Mouse (Mus musculus) cerebellum, adult 18-20 months (tissue): ENCODE results near the gene Secisbp2l.
A peak's percentile ranks its signal among the peaks of the same experiment; 100 is the strongest.

Source experiments
- DNase-seq, 2 experiments: peaks; one replicate each; pipeline ENCODE4 v3.0.0; 2021

The Secisbp2l gene

DNA sequence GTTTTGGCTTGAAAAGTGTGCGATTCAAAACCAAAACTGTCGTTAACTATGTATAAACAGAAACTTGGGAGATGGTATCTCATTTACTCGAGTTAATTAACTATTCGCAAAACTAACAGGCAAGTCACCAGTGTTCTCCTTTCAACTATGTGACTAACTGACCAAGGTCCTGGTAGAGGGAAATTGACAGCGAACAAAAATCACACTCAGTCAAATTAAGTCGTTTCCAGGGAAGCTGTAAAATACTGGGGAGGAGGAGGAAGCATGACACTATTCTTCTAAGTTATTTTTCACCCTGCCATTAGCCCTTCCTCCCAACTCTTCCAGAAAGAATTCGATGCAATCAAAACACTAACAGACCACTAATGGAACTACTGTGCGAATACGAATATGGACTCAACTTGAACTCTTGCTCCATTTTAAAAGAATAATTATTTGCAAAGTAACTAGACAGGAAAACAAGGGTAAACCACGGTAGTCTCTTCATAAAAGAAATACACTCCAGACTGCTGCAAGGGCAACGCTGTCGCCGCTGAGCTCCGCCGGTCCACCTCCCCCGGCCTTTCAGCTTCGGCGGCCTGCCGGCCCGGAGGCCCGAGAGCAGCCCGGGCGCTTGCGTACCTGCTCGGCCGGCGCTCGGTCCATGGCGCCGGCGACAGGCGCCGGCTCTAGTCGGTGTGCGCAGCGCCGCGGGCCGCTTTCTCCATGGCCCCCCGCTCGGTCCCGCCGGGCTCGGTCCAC is 522 bp downstream of the Secisbp2l start:
- DNase-seq: peak in 1 of 2 experiments; percentile 11

DNA sequence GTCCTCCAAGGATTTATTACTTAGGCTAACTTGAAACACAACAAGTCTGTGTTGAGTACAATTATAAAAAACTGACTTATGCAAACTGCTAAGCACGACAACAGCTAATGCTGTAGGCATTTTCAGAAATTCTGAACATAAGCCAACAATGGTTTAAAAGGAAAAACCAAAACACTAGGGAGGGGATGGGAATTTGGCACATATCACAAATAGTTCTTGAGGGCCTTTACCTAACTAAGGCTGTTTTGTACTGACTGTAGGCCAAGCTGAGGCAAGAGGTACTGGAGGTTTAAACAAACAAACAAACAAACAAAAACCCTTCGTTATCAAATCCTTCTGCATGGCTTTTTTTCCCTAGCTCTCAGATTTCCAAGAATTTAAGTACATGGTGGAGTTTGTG is 1.7 kb downstream of the Secisbp2l start:
- DNase-seq: no peak

DNA sequence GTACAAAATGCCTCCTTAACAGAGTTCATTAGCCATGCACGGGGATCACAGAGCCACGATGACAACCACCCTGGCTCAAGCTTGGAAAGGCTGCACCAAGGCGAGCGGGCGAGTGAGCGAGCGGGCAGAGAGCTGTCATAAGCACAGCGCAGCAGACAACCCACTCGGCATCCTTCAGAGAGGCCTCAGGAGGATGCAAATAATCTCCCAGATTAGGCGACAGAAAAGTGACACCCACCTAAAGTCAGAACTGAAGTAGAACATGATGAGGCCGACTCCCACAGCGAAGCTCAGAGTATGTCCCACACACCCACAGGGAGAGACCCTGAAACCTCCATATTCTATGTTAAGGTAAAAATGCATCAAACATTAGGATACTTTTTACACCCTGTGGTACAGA is 4.3 kb downstream of the Secisbp2l start:
- DNase-seq: no peak

DNA sequence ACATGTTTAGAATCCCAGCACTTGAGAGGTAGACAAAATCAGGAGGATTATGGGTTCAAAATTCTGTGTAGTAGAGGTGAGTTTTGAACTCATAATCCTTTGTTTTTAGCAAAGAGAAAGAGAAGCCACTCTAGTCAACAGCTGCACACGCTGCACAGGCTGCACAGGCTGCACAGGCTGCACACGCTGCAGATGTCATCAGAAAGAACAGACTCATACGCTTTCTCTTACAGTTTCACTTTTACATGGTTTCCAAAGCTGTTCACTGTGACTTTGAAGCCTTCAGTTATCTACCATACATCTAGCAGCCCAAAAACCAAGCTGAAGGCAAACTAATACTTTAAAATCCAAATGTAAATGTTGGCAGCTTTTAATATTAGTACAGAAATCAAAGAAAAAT is 5.7 kb downstream of the Secisbp2l start:
- no peak for DNase-seq

DNA sequence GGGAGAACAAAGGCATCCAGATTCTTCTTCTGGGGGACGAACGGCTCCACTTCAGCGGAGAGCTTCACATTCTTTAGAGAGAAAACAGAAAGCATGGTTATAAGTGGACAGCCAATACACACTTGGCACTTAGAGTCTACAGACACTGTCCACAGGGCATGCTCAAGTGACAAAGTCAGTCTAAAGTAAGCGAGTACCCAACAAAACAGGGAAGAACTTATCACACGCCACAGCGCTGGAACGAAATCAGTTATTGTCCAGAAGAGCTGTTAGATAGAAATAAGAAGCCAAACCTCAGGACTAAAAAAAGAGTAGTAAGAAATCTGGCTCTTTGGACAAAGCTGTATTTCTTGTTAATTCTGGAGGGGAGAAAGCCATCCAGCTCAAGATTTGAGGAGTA is 7.0 kb downstream of the Secisbp2l start:
- DNase-seq: no peak

DNA sequence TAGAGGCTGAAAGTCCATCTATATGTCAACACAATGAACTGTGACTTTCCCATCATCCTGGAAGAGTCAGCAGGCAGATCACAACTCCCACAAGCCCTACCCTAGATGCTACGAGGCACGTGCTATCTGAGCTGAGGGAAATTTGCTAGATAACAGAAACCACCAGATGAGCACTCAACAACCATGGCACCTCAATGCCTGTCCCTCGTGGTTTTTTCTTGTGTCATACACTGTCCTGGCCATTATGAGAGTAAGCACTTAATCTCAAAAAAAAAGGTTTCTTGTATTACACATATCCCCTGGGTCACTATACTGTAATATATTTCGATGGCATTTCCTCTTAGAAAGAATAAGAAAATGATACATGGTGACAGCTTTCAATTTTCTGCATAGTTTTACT is 7.8 kb downstream of the Secisbp2l start:
- DNase-seq: no peak

DNA sequence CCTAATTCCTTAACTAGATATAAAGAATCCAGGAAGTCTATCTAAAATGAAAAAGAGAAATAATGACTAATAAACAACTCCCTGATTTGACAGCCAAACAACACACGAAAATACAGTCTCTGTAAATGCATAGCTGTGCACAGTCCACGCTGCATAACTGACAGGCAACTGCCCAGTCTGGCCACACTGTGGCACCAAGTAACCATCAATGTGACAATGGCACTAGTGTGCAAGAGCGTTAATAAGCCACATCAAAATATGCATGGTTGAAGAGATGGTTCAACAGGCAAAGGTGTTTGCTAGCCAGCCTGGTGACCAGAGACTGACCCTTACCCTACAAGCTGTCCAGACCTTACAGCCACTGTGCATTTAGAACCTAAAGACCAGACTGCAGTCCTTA is 17.6 kb downstream of the Secisbp2l start:
- DNase-seq: peak; percentile 13 to 18

DNA sequence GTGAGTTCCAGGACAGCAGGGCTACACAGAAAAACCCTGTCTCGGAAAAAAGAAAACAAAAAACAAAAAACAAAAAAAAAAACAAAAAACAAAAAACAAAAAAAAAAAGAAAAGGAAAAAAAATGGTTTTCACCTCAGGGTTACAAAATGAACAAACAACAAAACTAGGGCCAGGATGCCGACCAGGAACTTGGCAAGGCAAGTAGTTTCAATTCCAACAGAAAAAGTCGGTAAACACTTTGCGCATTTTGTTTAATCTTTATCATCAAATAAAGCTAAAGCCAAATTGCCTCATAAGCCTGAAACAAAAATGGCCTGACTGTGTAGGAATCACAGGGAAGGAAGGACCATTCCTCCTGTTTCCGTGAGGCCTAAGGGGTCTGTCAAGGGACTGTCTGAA is 18.1 kb downstream of the Secisbp2l start:
- no peak for DNase-seq

DNA sequence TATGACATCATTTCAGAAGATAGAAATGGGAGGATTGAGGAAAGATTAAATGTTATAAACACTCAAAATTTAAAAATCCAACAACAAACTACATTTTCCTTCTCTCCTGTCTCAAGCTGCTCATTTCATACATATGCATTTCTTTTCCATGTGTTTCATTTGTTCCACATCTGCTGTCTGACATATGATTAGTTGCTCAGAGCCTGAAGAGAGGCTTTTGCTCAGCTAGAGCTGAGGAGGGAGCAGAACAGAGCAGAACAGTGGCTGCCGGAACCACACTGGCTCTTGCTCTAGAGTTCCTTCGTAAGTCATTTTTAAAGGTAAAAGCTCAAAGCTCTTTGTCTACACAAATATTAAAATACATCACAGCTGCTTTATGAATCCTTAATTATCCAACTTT is 33.3 kb downstream of the Secisbp2l start:
- DNase-seq: no peak

DNA sequence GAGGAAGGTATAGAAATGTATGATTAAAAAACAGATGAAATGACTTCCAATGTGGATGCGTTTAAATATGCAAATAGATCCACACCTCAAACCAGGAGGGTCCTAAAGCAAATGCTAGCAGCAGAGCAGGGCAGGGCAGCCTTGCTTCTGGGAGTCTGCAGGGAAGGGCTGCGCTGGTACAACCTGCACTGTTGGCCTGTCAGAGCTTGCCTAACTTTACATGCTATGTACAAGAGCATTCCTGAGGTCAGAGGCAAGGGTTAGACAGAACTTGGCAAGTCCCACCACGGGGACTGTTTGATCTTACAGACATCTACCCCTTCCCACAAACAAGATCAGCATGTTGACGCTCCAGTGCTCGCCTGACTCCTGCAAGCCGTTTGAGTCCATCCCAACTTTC is 43.3 kb downstream of the Secisbp2l start:
- DNase-seq: no peak

DNA sequence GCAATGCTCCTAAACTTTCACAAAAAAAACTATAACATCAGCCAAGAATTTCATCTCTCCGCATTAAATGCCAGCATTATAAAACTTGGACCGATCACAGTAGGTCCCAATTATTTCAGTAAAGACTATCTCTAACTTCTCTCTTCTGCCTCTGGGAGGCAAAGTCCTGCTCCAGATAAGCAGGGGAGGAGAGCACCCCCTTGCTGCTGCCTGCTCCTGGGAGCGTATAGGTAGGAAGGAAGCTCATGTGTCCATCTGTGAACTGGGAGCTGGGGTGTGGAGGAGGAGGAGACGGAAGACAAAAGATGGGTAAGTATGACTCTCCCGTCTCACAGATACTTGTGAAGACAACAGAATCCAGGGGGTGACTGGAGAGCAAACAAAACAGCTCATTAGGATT is 44.0 kb downstream of the Secisbp2l start:
- no peak for DNase-seq

DNA sequence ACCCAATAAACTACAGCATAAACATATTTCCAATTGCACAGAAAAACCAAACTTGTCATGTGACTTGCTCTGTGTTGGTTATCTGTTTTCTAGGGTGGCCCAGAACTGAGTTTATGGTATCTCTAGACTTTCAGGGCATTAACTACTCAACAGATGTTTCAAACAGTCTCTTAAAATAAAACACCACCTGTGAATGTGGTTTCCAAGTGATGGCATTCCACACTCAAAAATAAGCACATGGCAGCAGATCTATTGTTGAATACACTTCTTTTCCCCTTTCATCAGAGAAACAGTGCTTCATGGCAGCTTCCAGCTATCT is 46.7 kb downstream of the Secisbp2l start:
- no peak for DNase-seq

DNA sequence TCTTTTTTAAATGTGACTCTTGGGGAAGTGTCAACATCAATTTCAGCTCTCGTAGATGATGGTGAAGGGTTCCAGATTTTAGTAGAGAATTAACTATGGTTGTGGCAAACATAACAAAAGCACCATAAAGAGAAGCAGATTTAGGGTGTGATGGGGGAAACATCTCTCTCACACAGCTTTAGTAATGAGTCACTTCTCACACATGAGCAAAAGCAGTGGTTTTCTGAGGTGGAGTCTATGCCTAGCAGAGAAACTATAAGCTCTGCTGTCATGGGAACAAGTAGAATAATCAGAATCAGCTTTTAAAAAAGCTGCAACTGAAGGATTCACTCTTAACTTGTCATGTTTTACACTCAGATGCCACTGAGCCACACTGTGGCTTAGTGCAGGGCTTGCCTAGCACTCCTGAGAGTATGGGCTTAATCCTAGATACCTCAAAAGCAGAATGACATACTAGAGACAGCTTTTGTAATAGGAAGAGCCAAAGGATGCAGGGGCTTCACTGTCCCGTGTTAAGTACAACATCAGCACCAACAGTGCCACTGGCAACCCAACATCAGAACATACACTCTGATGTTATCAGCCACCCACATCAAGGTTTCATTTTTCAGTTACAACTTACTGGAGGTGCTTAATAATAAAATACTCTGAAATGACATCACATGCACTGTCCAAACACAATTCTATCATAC is 47.2 kb downstream of the Secisbp2l start:
- no peak for DNase-seq

DNA sequence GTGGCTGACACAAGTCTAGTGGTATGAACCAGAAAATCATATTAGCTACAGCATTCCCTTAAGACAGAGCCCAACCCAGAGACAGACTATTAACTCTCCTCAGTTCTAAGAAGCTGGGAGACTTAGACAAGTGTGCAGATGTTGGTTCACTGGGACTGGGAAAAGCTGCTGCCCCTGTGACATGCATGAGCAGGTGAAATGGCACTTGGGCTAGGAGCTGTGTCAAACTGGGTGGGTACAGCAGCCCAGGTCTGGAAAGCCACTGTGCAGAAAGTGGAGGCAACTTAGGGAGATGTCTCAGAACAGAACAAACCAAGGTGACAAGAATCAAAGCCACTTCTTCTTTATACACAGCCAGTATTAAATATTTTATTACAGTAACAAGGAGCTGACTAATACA is 47.9 kb downstream of the Secisbp2l start:
- DNase-seq: no peak

DNA sequence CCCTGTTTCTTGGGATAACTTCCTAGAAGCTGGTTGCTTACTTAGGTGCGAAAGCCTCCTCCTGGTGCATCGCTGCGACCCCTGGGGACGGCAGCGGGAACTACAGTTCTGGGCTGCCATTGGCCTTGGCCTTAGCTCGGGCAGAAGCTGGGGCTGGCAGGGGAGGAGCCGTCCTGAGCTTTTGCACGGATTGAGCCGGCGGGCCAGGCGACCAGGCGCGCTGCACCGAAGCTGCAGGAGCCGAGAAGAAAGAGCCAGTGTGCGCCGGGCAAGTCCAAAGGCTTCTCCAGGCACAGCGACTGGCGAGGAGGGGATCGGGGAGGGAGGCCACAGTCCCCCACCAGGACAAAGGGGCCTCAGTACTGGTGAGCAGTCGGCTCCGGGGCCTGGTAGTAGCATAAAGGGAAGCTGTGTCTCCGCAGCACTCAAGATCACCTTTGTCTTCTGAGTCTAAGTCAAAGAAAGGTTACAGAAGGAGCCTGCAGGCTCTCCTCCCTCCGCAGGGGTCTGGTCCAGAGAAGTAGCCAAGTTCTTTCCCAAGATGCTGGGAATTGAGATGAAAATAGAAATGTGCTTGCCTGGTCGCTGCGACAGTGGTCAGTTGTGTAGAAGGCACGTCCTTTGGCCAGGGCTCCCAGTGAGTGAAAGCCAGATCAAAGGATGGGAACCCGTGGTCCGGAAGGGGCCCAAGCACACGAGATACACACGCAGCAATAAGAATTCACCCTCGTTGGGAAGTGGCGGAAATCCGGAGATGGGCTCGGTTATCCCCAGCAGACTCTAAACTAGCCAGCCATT is 50.7 kb downstream of the Secisbp2l start:
- peak; percentile 97 to 98 for DNase-seq

DNA sequence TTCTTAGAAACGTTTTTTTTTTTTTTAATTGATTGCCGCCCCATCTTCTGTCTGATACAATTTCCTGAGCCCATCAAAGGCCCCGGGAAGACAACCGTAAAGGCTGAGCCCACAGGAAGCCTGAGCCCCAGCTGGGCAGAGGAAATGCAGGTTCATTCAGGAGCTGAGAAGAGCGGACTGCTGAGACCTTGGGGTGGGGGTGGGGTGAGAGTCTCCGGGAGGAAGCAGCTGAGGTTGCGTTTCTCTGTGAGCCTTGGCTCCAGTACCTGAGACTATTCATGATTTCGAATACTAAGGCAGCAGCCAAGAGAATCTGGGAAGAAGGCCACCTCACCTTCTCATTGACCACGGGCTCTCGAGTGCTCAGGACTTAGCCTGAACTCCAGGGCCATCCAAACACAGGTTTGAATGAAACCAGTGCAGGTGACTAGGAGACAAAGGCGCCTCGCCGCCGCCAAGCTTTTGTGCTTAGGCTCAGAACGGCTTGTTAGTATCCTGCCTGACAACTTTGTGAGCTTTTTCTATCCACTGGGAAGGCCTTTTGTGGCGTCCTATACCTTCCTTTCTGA is 58.0 kb downstream of the Secisbp2l start:
- DNase-seq: peak; percentile 39

DNA sequence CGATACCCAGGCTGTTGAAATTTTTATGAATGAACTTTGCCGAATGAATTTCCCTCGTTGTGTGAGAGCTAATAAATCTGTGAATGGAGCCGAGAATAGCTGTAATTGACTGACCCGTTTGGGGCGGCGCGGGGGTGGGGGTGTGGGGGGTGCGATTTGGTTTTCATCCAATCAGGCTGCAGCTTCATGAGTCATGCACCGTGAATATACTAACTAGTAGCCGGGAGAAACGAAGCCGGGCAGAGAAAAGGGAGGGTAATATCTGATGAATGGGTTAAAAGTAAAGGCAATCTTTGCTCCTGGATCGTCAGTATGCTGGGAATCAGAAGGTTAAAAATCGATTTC is 58.6 kb downstream of the Secisbp2l start, which contains the start of gene Shc4:
Gene Shc4, minus strand, starts transcription at position 63 of the 345 bp plus-strand sequence.
- peak; percentile 38 to 44 for DNase-seq

DNA sequence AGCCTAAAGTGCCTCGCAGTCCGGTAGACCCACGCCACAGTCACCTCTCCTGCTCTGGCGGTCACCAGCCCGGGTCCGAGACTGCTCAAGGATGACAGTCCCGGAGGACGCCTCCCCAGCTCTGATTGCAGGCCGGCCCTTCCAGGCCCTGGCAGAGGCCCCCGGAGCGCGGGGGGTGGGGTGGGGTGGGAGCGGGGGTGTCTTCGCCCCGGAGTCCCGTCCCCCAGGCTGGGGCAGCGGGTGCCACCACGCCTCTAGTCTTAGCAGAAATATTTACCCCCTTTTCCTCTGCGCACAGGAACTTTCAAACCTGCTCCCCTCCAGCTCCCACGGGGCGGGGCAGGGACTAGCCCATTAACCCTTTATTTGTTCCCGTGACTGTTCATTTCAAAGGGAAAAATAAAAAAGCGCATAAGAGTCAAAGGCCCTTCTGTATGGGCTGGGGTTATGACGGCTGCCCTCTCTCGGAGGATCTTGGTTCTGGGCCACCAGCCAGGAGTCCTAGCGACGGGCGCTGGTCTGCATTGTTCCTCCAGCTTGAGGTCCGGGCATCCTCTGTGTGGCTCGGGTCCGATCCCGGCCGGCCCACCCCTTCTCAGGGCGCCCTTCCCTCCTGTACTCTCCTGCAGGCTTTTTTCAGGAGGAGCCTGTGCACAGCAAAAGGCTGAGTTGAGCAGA is 59.1 kb downstream of the Secisbp2l start:
- DNase-seq: peak; percentile 70 to 72

DNA sequence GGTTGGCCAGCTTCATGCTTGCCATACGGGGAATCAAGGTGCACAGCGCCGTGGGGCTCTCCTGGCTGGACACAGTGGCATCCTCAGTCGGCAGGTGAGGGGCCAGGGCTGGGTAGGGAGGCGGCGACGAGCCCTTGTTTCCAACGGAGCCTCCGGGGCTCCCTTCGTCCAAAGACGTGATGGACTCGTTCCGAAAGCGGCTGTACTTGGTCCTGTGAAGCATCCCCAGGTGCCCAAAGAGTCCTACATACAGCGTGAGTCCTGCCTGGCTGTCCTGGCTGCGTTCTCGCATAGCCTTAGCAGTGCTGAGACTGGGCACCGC is 59.6 kb downstream of the Secisbp2l start:
- peak in 1 of 2 experiments; percentile 49 for DNase-seq

DNA sequence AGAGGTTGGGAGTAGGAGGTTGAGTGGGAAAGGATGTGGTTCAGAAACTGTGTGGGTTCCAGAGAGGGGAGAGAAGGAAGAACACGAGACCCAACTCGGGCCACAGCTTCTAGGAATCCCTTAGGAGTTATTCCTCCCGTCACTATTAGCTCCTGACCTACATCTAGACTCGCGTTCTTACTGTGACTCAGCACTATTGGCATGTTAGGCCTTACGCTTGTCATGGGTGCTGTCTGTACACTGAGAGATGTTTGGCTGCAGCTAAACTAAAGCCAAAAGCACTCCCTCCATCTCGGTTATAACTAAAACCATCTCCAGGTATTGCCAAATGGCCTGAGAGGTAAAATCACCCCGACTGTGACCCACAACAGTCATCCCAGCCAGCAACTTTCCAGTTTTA is 66.1 kb downstream of the Secisbp2l start:
- DNase-seq: no peak

DNA sequence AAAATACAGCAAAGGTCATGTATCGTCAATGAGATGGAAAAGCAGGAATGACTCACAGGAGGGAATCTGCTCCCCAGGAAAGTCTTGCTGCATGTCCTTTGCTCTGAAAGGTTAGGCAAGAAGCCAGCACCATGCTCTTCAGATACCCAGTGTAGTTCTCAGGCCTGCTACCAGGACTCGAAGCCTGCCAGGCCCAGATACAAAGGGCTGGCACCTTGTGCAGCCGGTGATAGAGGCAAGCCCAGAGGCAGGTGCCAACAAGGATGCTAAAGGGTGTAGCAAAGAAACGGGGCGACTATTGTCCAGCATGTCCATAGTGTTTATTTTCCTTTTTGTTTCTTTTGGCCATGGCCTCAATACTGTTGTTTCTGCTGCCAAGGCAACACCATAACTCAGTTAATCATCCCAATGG is 76.2 kb downstream of the Secisbp2l start:
- no peak for DNase-seq

DNA sequence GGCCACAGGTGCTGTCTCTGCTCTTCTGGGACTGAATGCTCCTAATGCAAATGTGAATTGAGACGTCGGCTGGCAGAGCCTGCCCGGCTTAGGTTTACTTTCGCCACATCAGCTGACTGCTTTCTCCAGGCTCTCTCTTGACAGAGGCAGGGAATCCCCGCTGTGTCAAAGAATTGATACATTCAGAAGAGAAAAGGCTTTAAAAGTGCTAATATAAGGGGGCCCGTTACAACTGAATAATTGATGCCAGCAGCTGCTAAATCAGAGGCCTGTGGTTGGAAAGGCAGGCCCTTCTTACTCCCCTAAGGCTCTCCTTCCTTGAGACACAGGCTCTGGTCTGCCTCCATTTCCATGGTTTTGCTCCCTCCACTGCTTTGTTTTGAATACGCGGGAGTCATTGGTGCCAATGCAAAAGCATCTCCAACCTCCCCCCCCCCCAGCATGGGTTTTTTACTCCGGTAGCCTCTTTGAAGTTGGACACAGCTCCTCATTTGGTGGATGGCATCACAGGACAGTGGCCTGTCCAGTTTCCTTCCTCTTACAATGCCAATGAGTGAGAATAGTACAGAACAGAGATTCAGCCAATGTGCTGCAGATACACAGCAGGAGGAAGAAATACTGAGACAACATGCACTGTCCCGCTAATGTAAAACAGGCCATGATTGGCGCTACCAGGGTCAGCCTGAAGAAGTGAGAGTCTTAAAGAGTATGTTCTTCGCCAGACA is 77.6 kb downstream of the Secisbp2l start:
- DNase-seq: no peak

DNA sequence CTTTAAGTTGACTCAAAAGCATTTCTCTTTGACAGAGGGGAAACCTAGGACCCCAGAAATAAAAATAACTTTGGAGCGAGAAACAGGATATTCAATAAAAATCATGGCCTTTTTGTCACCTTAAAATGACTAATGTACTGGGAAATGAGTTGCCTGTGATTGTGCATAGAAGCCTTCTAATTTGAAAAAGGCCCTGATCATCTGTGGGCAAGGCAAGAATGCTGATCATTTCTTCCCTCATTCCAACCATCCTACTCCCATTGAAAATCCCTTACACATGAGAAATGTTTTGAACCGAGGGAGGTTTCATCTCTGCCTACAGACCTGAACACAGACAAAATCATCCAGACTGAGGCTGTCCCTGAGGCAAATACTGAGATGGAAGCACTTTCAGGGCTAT is 79.8 kb downstream of the Secisbp2l start:
- DNase-seq: no peak
